Mouse (Mus musculus) megakaryocyte, embryonic 14.5 days (primary cell): ENCODE measurements at regions not wholly inside any gene's neighbourhood (a gene's known extent, or its start where the extent isn't known, plus 50 kb on each side); places are given as distances from the start of the nearest gene placed in this dataset.

Experiments
- H3K27me3 ChIP-seq: replicated peaks from 2 replicates; pipeline ENCODE3; 2012; ENCODE audit warnings: inconsistent platforms
- H3K36me3 ChIP-seq: replicated peaks from 2 replicates; pipeline ENCODE3; 2012; ENCODE audit warnings: low read length, inconsistent platforms, mixed read lengths
- H3K4me1 ChIP-seq: 2 replicates; pipeline ENCODE4 v1.6.1; 2012; ENCODE audit warnings: inconsistent platforms
- H3K4me3 ChIP-seq: replicated peaks from 2 replicates; pipeline ENCODE3; 2012; ENCODE audit warnings: moderate library complexity, mild to moderate bottlenecking, inconsistent platforms
- H3K9me3 ChIP-seq: 2 replicates; pipeline ENCODE4 v1.6.1; 2012; ENCODE audit warnings: inconsistent platforms
- FLI1 ChIP-seq: IDR thresholded peaks from 2 replicates; pipeline ENCODE4 v1.6.1; 2012; ENCODE audit warnings: low read length, inconsistent platforms, mixed read lengths
- GATA1 ChIP-seq: IDR thresholded peaks from 3 replicates; pipeline ENCODE4 v1.6.1; 2012; ENCODE audit warnings: mixed read lengths, low read length, inconsistent platforms, borderline replicate concordance

DNA sequence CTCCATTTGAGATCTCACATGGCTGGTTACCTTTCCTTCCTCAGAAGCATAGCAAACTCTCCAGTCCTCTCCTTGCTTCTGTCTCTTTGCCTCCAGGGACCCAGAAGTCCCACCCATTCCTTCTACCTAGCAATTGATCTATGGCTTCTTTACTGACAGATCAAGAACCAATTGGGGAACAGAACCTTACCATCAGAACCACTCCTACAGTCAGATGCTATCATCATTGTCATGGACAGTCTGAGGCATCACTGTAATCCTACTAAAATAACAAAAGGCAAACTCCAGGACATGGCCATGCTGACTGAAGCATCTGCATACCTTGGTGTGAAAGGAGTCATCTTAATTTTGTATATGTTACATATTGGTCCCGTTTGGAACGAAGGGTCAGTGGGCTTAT is 401.9 kb upstream of the Ubash3b start:
- Histone ChIP-seq H3K9me3 (no peaks in the 10 kb centered on the region), H3K4me3 (no peak overlapping the region), H3K4me1 (no peaks in the 10 kb centered on the region), H3K36me3 (no peaks in the 10 kb centered on the region), H3K27me3 (no peaks in the 10 kb centered on the region)
- no peak for TF ChIP-seq GATA1
- no peak for TF ChIP-seq FLI1

DNA sequence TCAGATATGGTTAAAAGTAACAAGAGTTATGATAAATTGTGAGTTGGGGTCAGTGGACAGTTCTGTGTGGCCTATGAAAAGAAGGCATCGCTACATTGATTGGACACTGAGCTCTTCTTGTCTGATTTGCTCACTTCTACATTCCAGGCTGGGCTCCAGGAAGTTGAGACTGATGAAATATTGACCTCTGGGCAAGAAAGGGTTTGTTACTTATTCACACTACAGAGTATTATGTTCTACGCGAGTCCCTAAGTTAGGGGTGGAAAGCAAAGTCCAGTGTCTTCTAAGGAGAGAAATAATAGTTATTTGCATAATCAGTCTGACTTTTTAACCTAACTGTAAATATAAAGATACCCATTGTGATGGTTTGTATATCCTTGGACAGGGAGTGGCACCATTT is 397.0 kb upstream of the Ubash3b start:
- Histone ChIP-seq H3K27me3 (no peaks in the 10 kb centered on the region), H3K4me3 (no peak overlapping the region), H3K36me3 (no peaks in the 10 kb centered on the region), H3K9me3 (no peaks in the 10 kb centered on the region), H3K4me1 (no peaks in the 10 kb centered on the region)
- TF ChIP-seq FLI1, result no peak

DNA sequence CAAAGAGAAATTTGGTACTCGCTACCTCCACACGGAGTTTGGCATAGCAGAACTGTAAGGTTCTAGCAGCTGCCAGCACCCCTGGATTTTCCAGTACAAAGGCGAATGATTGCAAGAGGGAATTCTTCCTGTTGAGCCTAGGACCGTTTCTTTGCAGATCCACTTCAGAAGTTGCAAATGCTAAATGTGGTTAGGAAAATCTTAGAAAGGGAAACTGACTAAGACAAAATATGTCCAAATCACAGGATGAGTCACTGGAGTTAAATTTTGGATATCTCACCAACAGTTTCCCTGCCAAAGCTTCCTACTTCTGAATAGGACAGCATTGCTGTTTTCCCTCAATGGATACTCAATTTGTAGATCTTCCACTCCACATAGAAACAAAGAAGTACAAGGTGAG is 395.4 kb upstream of the Ubash3b start:
- Histone ChIP-seq H3K4me1 (no peaks in the 10 kb centered on the region), H3K4me3 (no peak overlapping the region), H3K36me3 (no peaks in the 10 kb centered on the region), H3K9me3 (no peaks in the 10 kb centered on the region), H3K27me3 (no peaks in the 10 kb centered on the region)
- no peak for TF ChIP-seq FLI1
- no peak for TF ChIP-seq GATA1

DNA sequence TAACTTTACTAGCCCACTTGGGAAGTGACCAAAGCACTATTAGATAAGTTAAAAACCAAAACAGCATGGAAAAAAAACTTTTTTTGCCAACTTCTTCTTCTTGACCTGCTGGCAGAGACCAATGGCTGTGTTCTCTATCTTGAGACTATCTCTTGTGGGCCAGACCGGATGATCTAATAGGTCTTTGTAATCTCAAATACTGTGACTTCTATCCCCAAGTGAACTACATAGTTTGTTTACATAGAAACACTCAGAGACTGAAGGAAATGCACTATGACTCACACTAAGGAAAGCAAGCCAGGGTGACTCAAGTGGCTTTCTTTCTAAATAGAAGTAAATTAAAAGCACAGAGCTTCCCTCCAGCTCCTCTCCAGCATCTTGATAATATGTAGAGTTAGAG is 384.3 kb upstream of the Ubash3b start:
- TF ChIP-seq GATA1, result no peak
- TF ChIP-seq FLI1, result no peak
- H3K4me3 ChIP-seq, result no peak overlapping the region
- H3K36me3 ChIP-seq, result no peaks in the 10 kb centered on the region
- no peaks in the 10 kb centered on the region for H3K4me1 ChIP-seq
- H3K27me3 ChIP-seq, result no peaks in the 10 kb centered on the region
- no peaks in the 10 kb centered on the region for H3K9me3 ChIP-seq

DNA sequence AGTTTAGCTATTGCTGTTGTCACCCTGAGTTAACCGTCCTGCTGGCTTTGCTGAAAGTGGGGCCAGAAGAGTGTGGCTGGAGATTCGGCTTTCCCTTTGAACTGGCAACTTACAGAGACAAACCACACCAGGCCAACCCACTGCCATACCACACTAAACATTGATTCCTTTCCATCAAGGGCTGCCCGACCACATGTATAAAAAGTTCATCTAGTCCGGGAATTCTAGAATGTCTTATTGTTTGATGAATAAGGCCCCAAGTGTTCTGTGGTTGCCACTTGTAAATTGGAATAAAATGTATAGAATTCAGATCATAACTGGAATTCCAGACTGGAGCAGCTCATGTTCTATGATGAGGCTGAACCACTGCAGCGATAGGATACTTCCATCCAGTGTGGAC is 381.0 kb upstream of the Ubash3b start:
- Histone ChIP-seq H3K36me3 (no peaks in the 10 kb centered on the region), H3K4me3 (no peak overlapping the region), H3K27me3 (no peaks in the 10 kb centered on the region), H3K4me1 (no peaks in the 10 kb centered on the region), H3K9me3 (no peaks in the 10 kb centered on the region)
- TF ChIP-seq GATA1 (no peak), FLI1 (no peak)

DNA sequence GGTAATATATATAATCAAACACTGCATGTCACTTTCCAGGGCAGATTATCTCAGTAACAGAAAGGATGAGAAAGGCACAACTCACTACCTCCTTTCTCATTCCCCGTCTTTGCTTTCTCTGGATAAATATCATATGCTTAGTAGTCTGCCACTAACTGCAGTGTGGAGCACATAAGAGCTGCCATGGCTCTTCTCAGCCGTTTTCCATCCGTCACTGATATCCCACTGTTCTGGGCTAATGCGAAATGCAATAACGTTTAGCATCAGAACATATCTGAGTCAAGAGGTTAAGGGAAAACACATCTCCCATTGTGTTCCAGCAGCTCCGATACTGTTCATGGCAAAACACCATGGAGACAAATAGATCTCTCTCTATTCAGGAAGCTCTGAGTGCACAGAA is 379.8 kb upstream of the Ubash3b start:
- Histone ChIP-seq H3K9me3 (no peaks in the 10 kb centered on the region), H3K4me3 (no peak overlapping the region), H3K27me3 (no peaks in the 10 kb centered on the region), H3K4me1 (no peaks in the 10 kb centered on the region), H3K36me3 (no peaks in the 10 kb centered on the region)
- no peak for TF ChIP-seq GATA1

DNA sequence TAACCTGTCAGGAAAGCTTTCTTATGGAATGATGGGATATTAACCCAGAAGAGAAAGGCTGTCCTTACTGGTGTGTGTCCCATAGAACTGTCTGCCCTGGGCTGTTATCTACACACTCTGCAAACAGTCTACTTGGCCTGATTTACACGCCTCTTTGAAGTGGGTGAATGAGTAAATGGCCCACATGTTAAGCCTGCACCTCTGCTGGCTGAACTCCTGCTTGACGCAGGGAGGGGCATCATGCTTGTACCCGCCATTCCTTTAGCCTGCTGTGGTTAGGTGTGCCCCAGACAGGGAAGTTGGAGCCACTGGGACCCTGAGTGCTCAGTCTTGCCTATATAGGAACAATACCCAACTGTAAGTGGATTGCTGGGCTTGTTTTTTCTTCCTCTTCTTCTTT is 371.3 kb upstream of the Ubash3b start:
- Histone ChIP-seq H3K9me3 (no peaks in the 10 kb centered on the region), H3K27me3 (no peaks in the 10 kb centered on the region), H3K4me3 (no peak overlapping the region), H3K36me3 (no peaks in the 10 kb centered on the region), H3K4me1 (no peaks in the 10 kb centered on the region)
- TF ChIP-seq FLI1 (no peak), GATA1 (no peak)

DNA sequence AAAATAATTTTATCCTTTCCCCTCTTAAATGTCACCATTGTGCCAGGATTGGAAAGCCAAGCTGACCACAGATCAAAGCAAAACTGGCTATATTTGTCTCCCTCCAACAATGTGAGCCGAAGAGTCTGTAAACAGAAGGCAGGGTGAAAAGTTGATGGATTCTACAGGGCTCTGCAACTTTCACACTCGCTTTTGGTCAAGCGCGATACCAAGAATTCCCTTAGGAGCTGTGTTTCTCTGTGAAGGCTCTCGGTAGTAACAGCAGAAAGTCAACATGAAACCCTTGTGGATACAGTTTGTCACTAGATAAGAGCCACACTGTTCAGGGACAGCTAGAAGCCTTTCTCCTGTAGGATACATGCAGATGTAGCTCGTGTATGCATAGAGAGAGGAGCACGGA is 370.8 kb upstream of the Ubash3b start:
- Histone ChIP-seq H3K4me1 (no peaks in the 10 kb centered on the region), H3K4me3 (no peak overlapping the region)
- TF ChIP-seq GATA1 (no peak), FLI1 (no peak)

DNA sequence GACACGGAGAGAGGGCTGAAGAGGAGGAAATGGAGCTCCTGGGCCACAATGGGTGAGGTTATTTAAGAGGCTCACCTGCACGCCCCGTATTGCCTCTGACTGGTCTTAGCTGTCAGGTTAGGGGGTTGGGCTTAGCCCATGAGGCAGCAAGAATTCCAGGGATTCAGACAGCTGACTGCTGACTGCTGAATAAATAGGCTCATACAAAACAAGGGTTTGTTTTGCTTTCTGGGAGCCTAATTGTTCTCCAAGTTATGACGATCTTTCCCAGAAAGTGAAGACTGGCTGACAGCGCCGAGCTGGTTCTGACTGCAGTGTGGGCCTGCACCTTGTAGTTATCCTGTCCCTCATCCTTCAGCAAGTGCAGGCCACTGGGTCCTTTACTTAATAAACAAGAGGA is 370.1 kb upstream of the Ubash3b start:
- Histone ChIP-seq H3K4me1 (no peaks in the 10 kb centered on the region), H3K4me3 (no peak overlapping the region), H3K27me3 (no peaks in the 10 kb centered on the region), H3K9me3 (no peaks in the 10 kb centered on the region), H3K36me3 (no peaks in the 10 kb centered on the region)
- TF ChIP-seq GATA1 (no peak), FLI1 (no peak)

More for the DNA sequence above, 370.8 kb upstream of the Ubash3b start:
- Histone ChIP-seq H3K36me3 (no peaks in the 10 kb centered on the region), H3K27me3 (no peaks in the 10 kb centered on the region), H3K9me3 (no peaks in the 10 kb centered on the region)

DNA sequence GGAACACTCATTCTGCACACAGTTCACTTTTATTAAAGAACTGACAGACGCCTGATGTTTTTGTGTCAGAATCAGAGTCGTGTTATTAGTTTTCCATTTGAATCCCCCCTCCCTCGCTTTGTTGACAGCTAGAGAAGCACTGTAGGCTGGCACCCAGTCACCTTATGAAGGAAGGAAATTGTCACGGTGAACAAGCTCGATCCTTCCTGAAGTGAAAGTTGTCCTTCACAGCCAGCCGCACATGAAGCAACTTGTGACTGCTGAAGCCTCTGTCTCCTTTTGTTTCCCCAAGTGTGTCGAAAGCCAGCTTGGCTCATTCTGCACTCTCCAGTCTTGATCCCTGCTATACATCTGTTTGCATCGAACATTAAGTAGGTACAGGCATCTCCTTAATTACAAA is 364.6 kb upstream of the Ubash3b start:
- Histone ChIP-seq H3K36me3 (no peaks in the 10 kb centered on the region), H3K27me3 (no peaks in the 10 kb centered on the region), H3K4me3 (no peak overlapping the region), H3K9me3 (no peaks in the 10 kb centered on the region), H3K4me1 (no peaks in the 10 kb centered on the region)
- TF ChIP-seq FLI1, result no peak
- TF ChIP-seq GATA1, result no peak

DNA sequence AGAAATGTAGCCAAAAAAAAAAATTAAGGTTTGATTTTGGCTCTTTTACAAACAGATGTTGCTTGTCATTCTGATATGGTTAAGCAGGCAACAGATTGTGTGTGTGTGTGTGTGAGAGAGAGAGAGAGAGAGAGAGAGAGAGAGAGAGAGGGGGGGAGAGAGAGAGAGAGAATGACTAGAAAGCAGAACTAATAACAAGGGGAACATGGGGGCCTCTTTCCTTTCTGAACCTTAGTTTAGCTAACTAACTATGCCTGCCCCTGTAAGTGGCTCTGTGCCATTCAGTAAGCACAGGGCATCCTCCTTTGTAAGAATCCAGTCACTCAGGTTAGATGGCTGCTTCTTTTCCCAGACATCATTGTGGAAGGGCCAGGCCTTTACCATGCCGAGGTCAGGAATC is 364.0 kb upstream of the Ubash3b start:
- no peak for TF ChIP-seq GATA1
- TF ChIP-seq FLI1, result no peak
- Histone ChIP-seq H3K27me3 (no peaks in the 10 kb centered on the region), H3K4me3 (no peak overlapping the region), H3K4me1 (no peaks in the 10 kb centered on the region), H3K9me3 (no peaks in the 10 kb centered on the region), H3K36me3 (no peaks in the 10 kb centered on the region)
